ENCODE assay signal across 9 mouse cellular contexts in genomic region chr7:28344637-28345036, GRCm38 (mm10). TPM values are rescaled to one million over a fixed set of nuclear protein-coding genes. Genes with fewer than 3 reads are reported as not detected.
DNase-seq lines count a peak whose midpoint lies in the region; ATAC-seq and TF ChIP-seq lines count a peak whose summit lies in the region.
"Had no signal": no experiment of that assay in that cellular context is flagged by ENCODE, and none has a peak within 500 bp of the region (broad histone marks: within the 10 kb centered on the region; RNA-seq: fewer than 3 reads in every experiment).

No protein-coding gene starts in this region.

- H3K4me1 ChIP-seq in heart, adult 2 months (ENCODE audit: control insufficient read depth, insufficient read depth, low read length): peaks cover 1% of the 10 kb centered on the region; the same call in 1 of the 2 replicates
- H3K4me1 ChIP-seq in heart, embryonic 10.5 days: peaks cover 9% of the 10 kb centered on the region

- intact Hi-C loops in heart, adult 2 months (cut with DNase I): loop anchor here (5.0 kb wide), 1 partner anchor 67 kb away; the partner anchor contains the start of gene Eid2b

- under 1% methylated on average over 4 of the region's 4 CpGs for WGBS in heart, adult 2 months
- WGBS in heart, embryonic 10.5 days: 10% methylated on average over 4 of the region's 4 CpGs

- TF ChIP-seq EP300 in heart, adult 2 months (IDR thresholded peaks at IDR 0.05; ENCODE audit: insufficient read depth, low read depth, low read length): peak; percentile 18; the same call in 1 of the 2 replicates

- DNase-seq in heart, adult 2 months: peak in 1 of 2 experiments; percentile 69
- DNase-seq in heart, embryonic 10.5 days (ENCODE audit: low spot score): no peak
- DNase-seq in urinary bladder, postnatal 36 days (ENCODE audit: low spot score in 2 of 2): peak; percentile 37 to 59
- no peak for DNase-seq in urinary bladder, postnatal 10 days (ENCODE audit: low spot score)
- DNase-seq in induced T-regulatory cell, adult 2 months (ENCODE audit: low read depth): peak; percentile 91
- peak; percentile 85 for DNase-seq in lung, postnatal 36 days
- DNase-seq in spleen, postnatal 10 days (ENCODE audit: low spot score in 2 of 2): peak; percentile 73 to 85

- TF ChIP-seq POLR2A in heart, adult 2 months (IDR thresholded peaks at IDR 0.05; ENCODE audit: insufficient read depth, low read depth, low read length): no peak

- TF ChIP-seq CTCF in heart, adult 2 months (IDR thresholded peaks at IDR 0.05): peak; percentile 85

- H3K4me3 ChIP-seq in heart, adult 2 months: no peak overlapping the region
- no peak overlapping the region for H3K4me3 ChIP-seq in heart, embryonic 10.5 days
- H3K4me3 ChIP-seq: limb, embryonic 12.5 days had no signal

- H3K9ac ChIP-seq in heart, adult 2 months (ENCODE audit: low read depth, low read length): no peak overlapping the region; the same call in 1 of the 2 replicates
- H3K9ac ChIP-seq: limb, embryonic 12.5 days had no signal

- H3K27me3 ChIP-seq in heart, adult 2 months (ENCODE audit: control insufficient read depth, insufficient read depth, low read length): no peaks in the 10 kb centered on the region
- H3K27me3 ChIP-seq in heart, embryonic 10.5 days (ENCODE audit: insufficient read depth, poor library complexity, severe bottlenecking): no peaks in the 10 kb centered on the region
- H3K27me3 ChIP-seq: limb, embryonic 12.5 days had no signal

- no peaks in the 10 kb centered on the region for H3K79me2 ChIP-seq in heart, adult 2 months (replicated peaks; ENCODE audit: control insufficient read depth, insufficient read depth, low read length)

- no peak overlapping the region for H3K27ac ChIP-seq in heart, adult 2 months
- no peak overlapping the region for H3K27ac ChIP-seq in heart, embryonic 10.5 days
- H3K27ac ChIP-seq: limb, embryonic 12.5 days had no signal

- no peaks in the 10 kb centered on the region for H3K9me3 ChIP-seq in heart, embryonic 10.5 days
- H3K9me3 ChIP-seq: limb, embryonic 12.5 days had no signal

- no peaks in the 10 kb centered on the region for H3K36me3 ChIP-seq in heart, adult 2 months (ENCODE audit: control insufficient read depth, insufficient read depth, low read length)
- no peaks in the 10 kb centered on the region for H3K36me3 ChIP-seq in heart, embryonic 10.5 days
- H3K36me3 ChIP-seq: limb, embryonic 12.5 days had no signal

- peak; percentile 79 for ATAC-seq in common myeloid progenitor, adult 5-6 weeks (replicated peaks; ENCODE audit: low read depth, poor library complexity, severe bottlenecking)

RNA-seq across cellular contexts. Expression of gene Rps16, which starts 5.8 kb away (rescaled TPM):
- 100 to 1,000 TPM; 496 to 556 TPM for total RNA-seq in heart, adult 2 months (2021)
- polyA plus RNA-seq in heart, adult 2 months (2012; rRNA removed): 312 and 411 TPM in 2 replicates
- 726 and 844 TPM in 2 replicates for polyA plus RNA-seq in heart, embryonic 10.5 days (2016; fragmentation: Nextera tagmentation; extraction: Ambion mirVana)
- total RNA-seq in common myeloid progenitor, adult 5-6 weeks (2017): 960 and 1,032 TPM in 2 replicates

RNA-seq across cellular contexts. Expression of gene Supt5, which starts 6.1 kb away (rescaled TPM):
- 10 to 100 TPM; 52.5 to 59.9 TPM for total RNA-seq in heart, adult 2 months (2021)
- polyA plus RNA-seq in heart, adult 2 months (2012; rRNA removed): 64.3 and 72.4 TPM in 2 replicates
- 88.5 and 90.7 TPM in 2 replicates for polyA plus RNA-seq in heart, embryonic 10.5 days (2016; fragmentation: Nextera tagmentation; extraction: Ambion mirVana)
- total RNA-seq in common myeloid progenitor, adult 5-6 weeks (2017): 63.4 and 68.1 TPM in 2 replicates

RNA-seq across cellular contexts. Expression of gene Plekhg2, which starts 27.8 kb away (rescaled TPM):
- 10 to 100 TPM; 10.4 to 14.3 TPM for total RNA-seq in heart, adult 2 months (2021)
- polyA plus RNA-seq in heart, adult 2 months (2012; rRNA removed): 15.9 and 16.3 TPM in 2 replicates
- 68.3 and 75.1 TPM in 2 replicates for polyA plus RNA-seq in heart, embryonic 10.5 days (2016; fragmentation: Nextera tagmentation; extraction: Ambion mirVana)
- 2.1 and 3.9 TPM in 2 replicates for total RNA-seq in common myeloid progenitor, adult 5-6 weeks (2017)

RNA-seq across cellular contexts. Expression of gene Timm50, which starts 32.8 kb away (rescaled TPM):
- 10 to 100 TPM; 60.0 to 63.5 TPM for total RNA-seq in heart, adult 2 months (2021)
- 63.0 and 72.8 TPM in 2 replicates for polyA plus RNA-seq in heart, adult 2 months (2012; rRNA removed)
- 171 and 189 TPM in 2 replicates for polyA plus RNA-seq in heart, embryonic 10.5 days (2016; fragmentation: Nextera tagmentation; extraction: Ambion mirVana)
- total RNA-seq in common myeloid progenitor, adult 5-6 weeks (2017): 49.6 and 63.8 TPM in 2 replicates

RNA-seq across cellular contexts. Expression of gene Zfp36, which starts 35.4 kb away (rescaled TPM):
- 10 to 100 TPM; 19.4 to 26.3 TPM for total RNA-seq in heart, adult 2 months (2021)
- polyA plus RNA-seq in heart, adult 2 months (2012; rRNA removed): 26.1 and 28.2 TPM in 2 replicates
- 13.7 and 15.1 TPM in 2 replicates for polyA plus RNA-seq in heart, embryonic 10.5 days (2016; fragmentation: Nextera tagmentation; extraction: Ambion mirVana)
- 82.7 and 90.0 TPM in 2 replicates for total RNA-seq in common myeloid progenitor, adult 5-6 weeks (2017)

Comparison
In these comparisons a context has a peak if more than half of its experiments do, and no peak if none do; other contexts are left out.
1. DNase-seq: peak in urinary bladder, postnatal 36 days (2 of 2), induced T-regulatory cell, adult 2 months (single experiment), lung, postnatal 36 days (single experiment) and spleen, postnatal 10 days (2 of 2); none in heart, embryonic 10.5 days (single experiment) and urinary bladder, postnatal 10 days (single experiment).